Mouse (Mus musculus) kidney, postnatal 4 days (tissue): ENCODE measurements at regions not wholly inside any gene's neighbourhood (a gene's known extent, or its start where the extent isn't known, plus 50 kb on each side); places are given as distances from the start of the nearest gene placed in this dataset.
A peak's percentile ranks its signal among the peaks of the same experiment; 100 is the strongest.

Experiments used
- DNase-seq, 2 experiments: peaks; one replicate each; pipeline ENCODE4 v3.0.0; 2021; ENCODE audit warnings: mixed read lengths in 2 of 2

DNA sequence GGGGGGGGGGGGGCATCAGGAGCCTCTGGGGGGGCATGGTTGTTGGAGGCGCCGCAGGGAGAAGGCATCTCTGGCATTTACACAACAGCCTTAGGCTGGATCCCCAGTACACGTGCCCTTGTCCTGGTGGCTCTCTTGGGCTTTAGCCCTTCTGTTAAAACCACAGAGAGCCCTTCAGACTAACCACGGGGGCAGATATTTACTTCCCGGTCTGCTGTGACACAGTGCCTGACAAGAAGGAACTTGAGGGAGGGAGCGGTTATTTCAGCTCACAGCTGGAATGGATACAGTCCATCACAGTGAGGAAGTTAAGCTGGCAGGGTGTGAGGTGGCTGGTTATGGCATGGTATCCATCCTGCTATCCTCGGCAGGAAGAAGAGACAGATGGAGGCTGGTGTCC lies 71.0 kb upstream of the Gm11733 start:
- no peak for DNase-seq

DNA sequence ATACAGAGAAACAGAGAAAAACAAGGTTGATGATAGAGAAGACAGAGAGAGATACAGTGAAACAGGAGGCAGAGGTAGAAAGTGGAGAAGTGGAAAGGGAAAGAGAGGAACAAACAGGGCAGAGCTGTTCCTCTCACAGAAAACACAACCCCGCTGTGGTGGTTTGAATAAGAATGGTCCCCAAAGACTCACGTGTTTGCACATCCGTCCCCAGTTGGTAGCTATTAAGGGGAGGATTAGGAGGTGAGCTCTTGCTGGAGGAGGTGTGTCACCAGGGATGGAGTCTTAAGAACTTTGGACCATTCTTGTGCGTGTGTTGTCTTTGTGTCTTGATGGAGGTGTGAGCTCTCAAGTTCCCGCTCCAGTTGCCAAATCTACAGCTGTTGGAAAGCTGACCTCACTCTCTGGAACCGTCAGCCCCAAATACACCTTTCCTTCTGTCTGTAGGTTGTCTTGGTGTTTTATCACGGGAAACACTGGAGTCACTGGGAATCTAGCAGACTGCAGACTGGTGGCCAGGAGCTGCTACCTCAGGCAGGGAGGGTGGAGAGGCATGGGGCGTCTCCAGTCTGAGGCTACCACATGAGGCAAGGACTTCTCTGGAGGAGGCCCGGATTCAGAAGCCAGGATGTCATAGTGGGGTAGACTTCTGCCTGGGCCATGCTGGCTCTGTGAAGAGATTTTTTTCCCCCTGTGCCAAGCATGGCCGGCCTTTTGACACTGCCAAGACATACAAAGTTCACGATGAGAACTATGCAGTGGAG lies 70.0 kb upstream of the Gm11733 start:
- DNase-seq = no peak

DNA sequence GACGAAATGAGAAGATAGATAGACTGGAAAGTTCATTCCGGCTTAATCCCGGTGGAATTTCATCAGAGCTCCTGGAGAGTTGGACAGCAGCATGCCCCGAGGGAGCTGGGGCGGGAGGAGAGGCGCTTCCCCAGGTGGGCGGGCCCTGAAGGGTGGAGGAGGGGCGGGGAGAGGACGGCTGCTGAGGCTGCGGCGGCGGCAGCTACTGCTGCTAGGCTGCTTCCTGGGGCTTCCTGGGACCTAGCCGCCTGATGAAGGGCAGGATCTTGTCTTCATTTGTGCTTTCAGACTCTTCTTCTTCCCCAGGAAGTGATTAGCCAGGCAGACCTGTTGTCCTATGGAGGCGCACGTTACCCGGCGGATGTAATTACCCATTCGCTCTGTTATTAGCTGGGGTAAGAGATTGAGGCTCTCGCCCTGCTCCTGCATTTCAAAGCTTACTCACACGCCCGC lies 69.3 kb upstream of the Gm11733 start:
- DNase-seq = peak; percentile 75 to 82

DNA sequence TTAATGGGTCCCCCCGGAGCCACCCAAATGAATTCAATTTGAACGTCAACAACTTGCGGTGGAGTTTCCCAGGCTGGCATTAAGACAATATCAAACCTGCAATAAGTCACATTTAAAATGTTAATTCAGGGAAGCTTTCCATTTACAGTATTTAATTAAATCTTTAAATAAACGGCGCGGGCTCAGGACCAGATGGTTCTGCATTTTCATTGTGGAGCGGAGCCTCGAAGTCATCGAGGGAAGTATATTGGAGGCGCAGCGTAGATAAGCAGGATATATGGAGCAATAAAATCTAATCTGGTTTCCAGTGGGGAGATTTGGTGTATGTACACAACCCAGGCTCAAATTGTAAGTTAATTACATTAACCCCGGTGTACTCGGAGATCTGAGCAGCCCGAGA lies 68.7 kb upstream of the Gm11733 start:
- DNase-seq = no peak

DNA sequence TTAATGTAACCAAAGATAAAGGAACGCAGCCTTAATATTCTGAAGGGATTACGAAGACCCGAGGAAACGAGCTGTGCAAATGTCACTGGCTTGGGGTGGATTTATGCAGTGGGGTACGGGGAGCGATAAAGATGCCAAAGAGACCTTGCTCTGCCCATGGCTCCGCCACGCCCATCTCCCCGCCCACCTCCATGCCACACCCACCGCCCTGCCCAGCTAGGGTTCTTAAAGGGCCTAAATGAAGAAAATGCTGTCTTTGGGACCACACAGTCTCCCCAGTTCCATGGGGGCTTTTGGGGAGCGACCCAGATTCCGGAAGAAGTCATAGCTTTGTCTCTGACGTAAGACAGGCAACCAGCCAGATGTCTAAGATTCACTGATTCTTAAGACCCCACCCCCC lies 68.2 kb upstream of the Gm11733 start:
- peak; percentile 72 to 76 for DNase-seq

DNA sequence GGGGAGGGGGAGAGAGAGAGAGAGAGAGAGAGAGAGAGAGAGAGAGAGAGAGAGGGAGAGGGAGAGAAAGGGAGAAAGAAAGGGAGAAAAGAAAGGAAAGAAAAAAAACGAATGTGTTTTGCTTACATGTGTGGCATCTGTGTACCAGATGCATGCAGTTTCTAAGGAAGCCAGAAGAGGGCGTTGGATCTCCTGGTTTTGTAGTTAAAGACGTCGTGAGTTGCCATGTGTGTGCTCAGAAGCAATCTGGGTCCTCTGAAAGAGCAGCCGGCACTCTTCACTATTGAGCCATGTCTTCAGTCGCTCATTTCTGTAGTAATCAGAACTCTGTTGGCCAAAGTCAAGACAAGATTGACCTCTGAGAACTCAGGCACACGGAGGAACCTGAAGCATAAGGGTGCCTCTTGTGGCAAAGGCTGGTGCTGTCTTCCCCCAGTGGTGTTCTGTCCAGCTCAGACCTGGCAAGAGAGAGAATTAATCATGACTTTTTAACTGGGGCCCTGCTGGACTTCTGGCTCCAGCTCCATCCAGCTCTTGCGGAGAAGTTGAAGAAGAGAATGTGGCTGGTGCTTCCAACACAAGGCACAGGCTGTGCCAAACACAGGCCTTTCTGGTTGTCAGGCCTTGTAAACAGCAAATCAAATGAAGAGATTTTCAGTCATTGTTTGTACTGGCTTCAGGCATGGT lies 67.0 kb upstream of the Gm11733 start:
- peak in 1 of 2 experiments; percentile 27 for DNase-seq

DNA sequence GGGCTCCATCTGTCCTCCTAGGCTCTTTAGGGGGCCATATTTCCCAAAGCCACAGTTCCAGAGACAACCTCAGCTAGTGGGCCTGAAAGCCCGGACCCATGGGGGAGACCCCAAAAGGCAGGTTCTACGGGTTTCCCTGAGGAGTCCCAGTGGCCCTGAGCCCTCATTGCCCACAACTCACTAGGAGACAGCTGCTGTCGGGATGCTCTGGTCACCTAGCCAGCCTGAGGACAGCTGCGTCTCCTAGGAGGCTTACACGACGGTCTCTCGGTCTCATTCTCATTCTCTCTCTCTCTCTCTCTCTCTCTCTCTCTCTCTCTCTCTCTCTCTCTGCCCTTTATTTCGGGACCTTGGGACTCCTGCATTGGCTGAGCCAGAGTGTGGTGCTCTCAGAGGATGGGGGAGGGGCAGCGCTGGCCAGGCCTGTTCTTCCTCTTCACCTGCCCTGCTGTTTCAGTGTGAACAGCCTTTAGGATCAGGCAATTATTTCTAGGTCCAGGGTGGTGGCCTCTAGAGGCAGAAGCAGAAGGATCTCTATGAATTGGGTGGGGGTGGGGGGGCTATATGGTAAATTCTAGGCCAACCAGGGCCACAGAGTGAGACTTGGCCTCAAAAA lies 66.1 kb upstream of the Gm11733 start:
- peak in 1 of 2 experiments; percentile 36 for DNase-seq

DNA sequence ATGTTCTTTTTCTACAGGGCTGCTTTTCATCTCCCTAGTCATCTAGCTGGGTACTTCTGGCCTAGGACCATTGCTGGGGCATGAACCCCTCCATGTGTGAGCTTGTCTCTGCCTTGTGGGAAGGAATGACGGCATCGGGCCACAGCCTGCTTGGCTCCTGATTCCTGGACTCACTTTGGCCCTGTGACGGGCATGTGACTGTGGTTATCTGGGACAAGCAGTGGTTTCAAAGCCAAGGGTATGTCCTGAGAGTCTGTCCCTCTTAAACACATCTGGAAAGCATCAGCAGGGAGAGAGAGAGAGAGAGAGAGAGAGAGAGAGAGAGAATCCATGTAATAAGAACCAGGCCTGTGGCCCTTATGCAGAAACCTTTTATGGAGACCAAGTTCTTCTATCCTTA lies 65.2 kb upstream of the Gm11733 start:
- no peak for DNase-seq

DNA sequence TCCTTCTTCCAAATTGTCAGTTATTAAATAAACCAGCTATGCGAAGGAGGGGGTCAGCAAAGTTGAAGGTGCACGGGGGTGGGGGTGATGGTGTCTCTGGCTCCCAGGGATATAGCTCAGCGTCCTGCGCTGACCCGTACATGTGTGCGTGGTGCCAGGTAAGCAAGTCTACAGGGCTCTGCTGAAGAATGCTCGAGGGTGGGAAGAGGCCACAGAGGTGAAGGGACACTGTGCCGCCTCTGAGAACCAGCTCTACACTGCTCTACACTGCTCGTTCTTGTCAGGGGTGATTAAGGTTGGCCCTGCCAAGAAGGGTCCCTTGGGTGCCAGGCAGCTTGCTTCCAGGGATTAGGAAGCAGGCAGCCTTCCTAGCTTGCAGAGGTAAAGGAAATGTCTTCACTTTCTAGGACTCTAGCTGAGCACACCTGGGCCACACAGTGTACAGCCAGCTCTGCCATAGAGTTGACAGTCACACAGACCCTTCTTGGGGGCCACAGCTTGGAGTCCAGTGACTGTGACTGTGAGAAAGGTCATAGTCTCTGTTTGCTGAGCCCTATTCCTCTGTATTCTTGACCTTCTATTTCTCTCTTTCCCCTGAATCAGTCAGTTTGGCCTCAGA lies 64.7 kb upstream of the Gm11733 start:
- no peak for DNase-seq

DNA sequence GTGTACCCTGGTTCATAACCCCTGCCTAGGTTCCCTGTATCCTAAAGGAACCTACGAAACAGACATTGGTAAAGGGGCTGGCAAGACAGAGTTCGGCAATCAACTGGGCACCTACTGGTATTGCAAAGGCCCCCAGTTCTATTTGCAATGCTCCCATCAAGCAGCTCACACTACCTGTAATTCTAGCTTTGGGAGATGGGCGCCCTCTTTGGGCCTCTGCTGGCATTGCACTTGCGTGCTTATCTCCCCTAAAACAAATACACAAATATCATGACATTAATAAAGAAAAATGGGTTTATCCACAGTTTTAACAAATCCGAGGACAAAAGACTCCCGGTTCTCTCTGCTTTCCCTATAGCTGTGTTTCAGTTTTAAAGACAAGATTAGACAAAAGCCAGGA lies 61.5 kb upstream of the Gm11733 start:
- DNase-seq = no peak

DNA sequence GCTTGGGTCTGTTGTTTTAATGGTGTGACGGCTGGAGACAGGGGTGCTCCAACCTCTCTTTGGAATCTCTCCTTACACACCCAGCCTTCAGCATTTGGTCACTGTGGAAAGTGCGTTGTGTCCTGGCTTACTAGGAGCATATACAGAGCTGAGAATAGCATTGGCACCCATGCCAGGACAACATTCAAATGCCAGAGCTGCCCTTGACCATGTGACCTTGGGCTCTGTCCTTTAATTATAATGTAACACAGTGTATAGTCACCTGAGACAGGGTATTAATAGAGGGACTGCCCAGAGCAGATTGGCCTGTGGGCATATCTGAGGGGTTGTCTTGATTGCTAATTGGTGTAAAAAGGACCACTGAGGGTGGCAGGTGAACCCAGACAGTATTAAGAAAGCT lies 60.7 kb upstream of the Gm11733 start:
- DNase-seq = no peak

DNA sequence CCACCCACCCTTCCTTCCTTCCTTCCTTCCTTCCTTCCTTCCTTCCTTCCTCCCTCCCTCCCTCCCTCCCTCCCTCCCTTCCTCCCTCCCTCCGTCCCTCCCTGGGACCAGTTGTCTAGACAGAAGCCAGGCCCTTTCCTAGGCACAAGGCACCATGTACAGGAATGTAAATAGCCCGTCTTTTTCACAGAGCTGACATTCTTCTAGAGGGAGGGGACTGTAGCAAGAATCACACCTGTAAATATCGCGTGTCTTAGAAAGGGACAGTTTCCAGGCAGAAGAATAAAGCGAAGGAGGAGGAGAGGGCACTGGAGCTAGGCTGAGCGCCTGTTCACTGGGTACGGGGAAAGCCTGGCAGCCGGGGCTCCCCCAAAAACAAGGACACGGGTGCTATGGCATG lies 58.7 kb upstream of the Gm11733 start:
- DNase-seq = no peak

DNA sequence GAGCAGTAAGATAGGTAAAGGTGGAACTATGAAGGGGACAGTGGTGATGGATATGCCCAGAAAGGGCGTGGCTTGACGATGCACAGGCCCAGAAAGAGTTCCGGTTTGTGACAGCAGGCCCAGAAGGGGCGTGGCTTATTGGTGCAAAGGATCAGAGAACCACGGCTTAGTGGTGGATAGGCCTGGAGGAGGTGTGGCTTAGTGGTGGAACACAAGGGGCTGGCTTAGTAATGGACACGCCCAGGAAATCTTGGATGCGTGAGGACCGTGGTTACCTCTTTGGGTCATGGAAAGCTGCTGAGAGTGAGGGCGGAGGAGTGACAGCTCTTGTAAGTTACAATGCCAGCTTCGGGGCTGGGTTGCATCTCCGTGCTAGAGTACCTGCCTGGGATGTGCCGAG lies 58.2 kb upstream of the Gm11733 start:
- DNase-seq = peak in 1 of 2 experiments; percentile 54

DNA sequence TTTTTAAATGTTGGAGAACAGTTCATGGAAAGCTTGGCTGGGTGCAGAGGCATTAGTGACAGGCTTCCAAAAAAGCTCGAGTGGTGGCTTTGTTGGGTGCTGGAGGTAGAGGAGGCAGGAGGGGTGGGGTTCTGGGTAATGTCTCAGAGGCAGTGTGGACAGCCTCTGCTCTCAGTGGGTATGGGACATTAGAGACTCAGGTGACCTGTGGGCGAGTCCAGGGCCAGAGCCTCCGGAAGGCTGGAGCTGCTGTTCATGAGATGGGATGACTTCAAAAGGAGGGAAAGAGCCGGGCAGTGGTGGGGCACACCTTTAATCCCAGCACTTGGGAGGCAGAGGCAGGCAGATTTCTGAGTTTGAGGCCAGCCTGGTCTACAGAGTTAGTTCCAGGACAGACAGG lies 57.5 kb upstream of the Gm11733 start:
- DNase-seq = no peak

DNA sequence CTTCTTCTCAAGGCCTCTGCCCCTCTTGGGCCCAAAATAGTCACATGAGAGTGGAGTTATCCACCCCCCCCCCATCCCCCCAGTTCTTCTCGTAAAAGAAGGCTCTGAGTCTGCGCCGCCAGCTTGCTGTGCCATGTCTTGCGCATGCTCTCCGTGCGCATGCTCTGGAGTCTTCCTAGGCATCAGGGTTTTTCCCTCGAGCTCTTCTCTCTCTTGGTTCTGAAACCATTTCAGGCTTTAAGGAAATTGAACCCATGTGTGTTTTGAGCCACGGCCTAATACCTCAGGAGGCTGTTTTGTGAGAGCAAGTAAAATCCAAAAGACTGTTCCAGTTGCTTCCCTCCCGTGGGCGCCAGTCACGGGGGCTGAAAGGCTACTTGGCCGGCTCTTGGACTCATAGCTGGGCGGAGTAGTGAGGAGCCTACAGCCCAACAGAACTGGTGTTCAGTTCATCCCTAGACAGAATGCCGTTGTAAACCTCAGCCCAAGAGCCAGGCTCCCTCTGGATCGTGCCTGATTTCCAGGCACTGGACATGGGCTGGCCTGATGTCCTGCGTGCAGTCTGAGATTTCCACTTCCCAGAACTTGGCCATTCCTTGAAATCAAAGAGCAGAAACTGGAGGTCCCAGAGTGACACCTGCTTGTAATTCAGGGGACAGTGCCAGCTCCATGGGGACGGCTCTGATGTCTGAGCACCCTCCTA lies 56.2 kb upstream of the Gm11733 start:
- no peak for DNase-seq

DNA sequence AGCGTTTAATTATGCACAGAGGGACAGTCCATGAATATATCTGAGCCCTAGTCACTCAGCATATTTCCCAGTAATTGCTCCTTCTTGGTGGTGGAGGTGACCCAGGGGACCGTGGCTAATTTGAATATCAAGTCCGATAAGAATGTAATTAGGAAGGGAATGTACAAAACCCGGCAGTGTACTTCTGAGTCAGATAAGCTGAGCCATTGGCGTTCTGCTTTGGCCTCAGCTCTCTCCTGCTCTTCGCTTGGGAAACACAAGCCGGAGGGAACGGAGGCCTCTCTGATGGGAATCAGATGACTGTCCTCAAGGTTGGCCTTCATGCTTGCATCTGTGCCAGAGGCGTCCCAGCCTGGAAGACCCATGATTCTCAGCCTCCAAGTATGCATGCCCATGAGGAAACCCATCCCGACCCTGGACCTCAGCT lies 54.8 kb upstream of the Gm11733 start:
- no peak for DNase-seq

DNA sequence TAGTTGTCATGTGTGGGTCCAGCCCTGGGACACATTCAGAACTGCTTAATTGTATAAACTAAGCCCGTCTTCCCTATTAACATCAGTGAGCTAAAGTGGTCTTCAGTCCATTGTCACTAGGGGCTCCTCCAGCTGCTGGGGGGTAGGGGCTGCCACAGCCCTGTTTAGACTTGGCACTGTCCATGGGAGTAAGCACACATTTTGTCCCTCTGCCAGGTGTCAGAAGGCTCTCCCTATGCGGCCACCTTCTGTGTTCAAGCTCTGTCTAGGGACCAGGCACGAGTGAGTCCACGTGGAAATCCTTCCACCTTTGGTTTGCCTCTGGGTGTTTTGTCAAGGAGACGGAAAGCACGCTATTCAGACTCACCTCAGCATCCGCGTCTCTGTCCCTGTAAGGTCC lies 54.3 kb upstream of the Gm11733 start:
- DNase-seq = no peak

DNA sequence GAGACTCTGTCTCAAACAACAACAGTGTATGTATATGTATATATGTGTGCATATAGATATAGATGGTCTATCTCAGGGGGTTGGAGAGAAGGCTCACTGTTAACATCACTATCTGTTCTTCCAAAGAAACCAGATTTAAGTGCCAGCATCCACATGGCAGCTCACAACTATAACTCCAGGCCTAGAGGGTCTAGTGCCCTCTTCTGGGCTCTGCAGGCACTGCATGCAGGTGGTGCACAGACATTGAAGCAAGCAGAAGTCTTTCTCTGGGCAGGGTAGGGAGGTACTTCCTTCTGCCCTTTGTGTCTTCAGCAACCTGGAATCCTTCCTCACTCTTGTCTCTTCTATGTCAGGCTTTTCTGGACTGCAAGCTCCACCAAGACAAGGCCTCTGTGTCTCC lies 50.1 kb upstream of the Gm11733 start:
- DNase-seq = peak; percentile 54 to 58
